Mouse (Mus musculus) neural tube, embryonic 12.5 days (tissue): ENCODE results near the gene Lmln. TPM values are rescaled to one million over a fixed set of nuclear protein-coding genes. Genes with fewer than 3 reads are reported as not detected.
"Not testable (repeated sequence)": the region's sequence is repeated elsewhere in the genome, so short reads cannot be mapped to it uniquely, and the experiment has no call there.

Experiments used
- ATAC-seq: fragments of 200-750 bp; cut with Nextera tagmentation; 2 replicates; pipeline ENCODE4 v1.8.0; 2017; ENCODE audit warnings: low read depth, mild to moderate bottlenecking, moderate TSS enrichment, moderate library complexity; ENCODE audit not compliant: low FRiP score
- H3K27ac ChIP-seq: fragments of 300-500 bp; sonication (generic); 2 replicates; pipeline ENCODE4 v1.5.1; 2016
- H3K27me3 ChIP-seq: fragments of 300-500 bp; sonication (generic); replicated peaks from 2 replicates; pipeline ENCODE4 v1.6.1; 2016; ENCODE audit warnings: mild to moderate bottlenecking
- H3K36me3 ChIP-seq: fragments of 300-500 bp; sonication (generic); 2 replicates; pipeline ENCODE4 v1.6.1; 2016; ENCODE audit warnings: mild to moderate bottlenecking
- H3K4me1 ChIP-seq: fragments of 300-500 bp; sonication (generic); 2 replicates; pipeline ENCODE4 v1.6.1; 2016
- H3K4me2 ChIP-seq: fragments of 300-500 bp; sonication (generic); replicated peaks from 2 replicates; pipeline ENCODE4 v1.6.1; 2016; ENCODE audit warnings: mild to moderate bottlenecking
- H3K4me3 ChIP-seq: fragments of 300-500 bp; sonication (generic); 2 replicates; pipeline ENCODE4 v1.5.1; 2016
- H3K9ac ChIP-seq: fragments of 300-500 bp; sonication (generic); 2 replicates; pipeline ENCODE4 v1.6.1; 2016; ENCODE audit warnings: mild to moderate bottlenecking
- H3K9me3 ChIP-seq: fragments of 300-500 bp; sonication (generic); 2 replicates; pipeline ENCODE4 v1.6.1; 2016; ENCODE audit warnings: mild to moderate bottlenecking
- WGBS: fragments of 180-500 bp; shearing (Covaris S2); methylation state at CpG from one replicate; pipeline ENCODE4 v1.1.7; 2016; 5-methylcytosine and 5-hydroxymethylcytosine counted together
- polyA plus RNA-seq: library from polyadenylated mRNA; unstranded; fragments of >200 nt; fragmentation: Nextera tagmentation; extraction: Ambion mirVana; gene quantifications from 2 replicates; pipeline ENCODE4 v1.2.1, GENCODE M21; 2016

The Lmln gene
- polyA plus RNA-seq, 1 experiment from 2014 or later: 4.6 TPM

DNA sequence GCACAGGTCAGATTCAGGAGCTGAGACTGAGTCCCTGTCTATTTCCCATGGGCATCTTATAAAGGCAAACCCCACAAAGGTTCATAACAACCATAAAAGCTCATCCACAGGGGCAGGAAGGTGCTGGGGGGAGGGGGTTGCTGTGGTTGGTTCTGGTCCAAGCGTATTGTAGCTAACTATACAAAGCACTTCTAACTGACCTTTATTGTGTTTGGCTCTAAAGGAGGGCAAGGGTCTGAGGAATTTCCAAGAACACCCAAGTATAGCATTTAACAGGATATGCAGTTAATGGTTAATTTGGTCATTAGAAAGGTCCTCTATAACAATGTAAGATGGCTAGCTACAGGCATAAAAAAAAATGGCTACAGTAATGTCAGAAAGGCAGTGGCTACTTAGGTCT is 19.6 kb upstream of the Lmln start:
- H3K4me3 ChIP-seq: no peak overlapping the region
- H3K4me2 ChIP-seq: no peak overlapping the region
- H3K4me1 ChIP-seq: no peaks in the 10 kb centered on the region
- 67% methylated on average over 1 of the region's 1 CpGs for WGBS
- ATAC-seq: no peak
- H3K9ac ChIP-seq: no peak overlapping the region
- H3K27ac ChIP-seq: no peak overlapping the region
- H3K36me3 ChIP-seq: no peaks in the 10 kb centered on the region
- no peaks in the 10 kb centered on the region for H3K27me3 ChIP-seq
- no peaks in the 10 kb centered on the region for H3K9me3 ChIP-seq

DNA sequence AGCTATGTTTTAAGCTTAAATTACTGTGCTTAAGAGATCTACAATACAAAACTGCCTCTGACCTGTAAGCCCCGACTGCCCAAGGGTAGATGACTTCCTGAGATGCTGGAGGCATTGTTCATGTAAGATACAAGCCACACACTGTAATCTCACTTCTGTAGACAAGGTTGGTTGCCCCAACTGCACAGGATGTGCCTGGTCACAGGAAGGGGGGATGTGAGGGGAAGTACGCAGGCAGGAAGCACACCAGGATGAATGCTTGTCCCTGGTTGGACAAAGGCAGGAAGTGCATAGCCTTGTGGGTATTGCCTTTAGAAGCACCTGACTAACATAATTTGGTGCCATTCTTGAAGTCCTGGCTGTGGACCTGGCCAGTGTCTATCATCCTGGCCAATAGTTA is 19.1 kb upstream of the Lmln start:
- H3K4me1 ChIP-seq: no peaks in the 10 kb centered on the region
- 87% methylated on average over 2 of the region's 2 CpGs for WGBS
- no peak overlapping the region for H3K9ac ChIP-seq
- ATAC-seq: no peak
- H3K4me3 ChIP-seq: no peak overlapping the region
- H3K9me3 ChIP-seq: no peaks in the 10 kb centered on the region
- no peaks in the 10 kb centered on the region for H3K27me3 ChIP-seq
- no peak overlapping the region for H3K4me2 ChIP-seq
- H3K27ac ChIP-seq: no peak overlapping the region
- no peaks in the 10 kb centered on the region for H3K36me3 ChIP-seq

DNA sequence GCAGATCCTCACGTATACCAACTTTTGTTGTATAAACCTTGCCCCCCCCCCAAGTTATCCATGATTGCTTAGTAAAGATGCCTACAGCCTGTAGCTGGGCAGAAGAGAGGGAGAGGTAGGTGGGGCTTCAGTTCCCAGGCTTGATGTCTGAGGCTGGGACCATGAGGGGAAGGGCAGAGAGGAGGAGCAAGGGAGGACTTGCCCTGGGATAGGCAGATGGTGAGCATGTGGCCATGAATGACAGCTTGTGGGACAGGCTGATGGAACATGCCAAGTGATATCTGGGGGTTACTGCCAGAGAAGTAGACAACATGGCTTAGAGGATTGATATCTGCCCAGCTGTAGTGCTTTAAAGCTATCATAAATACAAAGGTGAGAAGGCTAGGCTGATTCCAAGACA is 14.3 kb upstream of the Lmln start:
- no peak overlapping the region for H3K9ac ChIP-seq
- no peaks in the 10 kb centered on the region for H3K36me3 ChIP-seq
- WGBS: 87% methylated on average over 1 of the region's 1 CpGs
- H3K4me3 ChIP-seq: no peak overlapping the region
- H3K4me1 ChIP-seq: no peaks in the 10 kb centered on the region
- no peaks in the 10 kb centered on the region for H3K27me3 ChIP-seq
- no peaks in the 10 kb centered on the region for H3K9me3 ChIP-seq
- H3K27ac ChIP-seq: no peak overlapping the region
- ATAC-seq: no peak
- H3K4me2 ChIP-seq: no peak overlapping the region

DNA sequence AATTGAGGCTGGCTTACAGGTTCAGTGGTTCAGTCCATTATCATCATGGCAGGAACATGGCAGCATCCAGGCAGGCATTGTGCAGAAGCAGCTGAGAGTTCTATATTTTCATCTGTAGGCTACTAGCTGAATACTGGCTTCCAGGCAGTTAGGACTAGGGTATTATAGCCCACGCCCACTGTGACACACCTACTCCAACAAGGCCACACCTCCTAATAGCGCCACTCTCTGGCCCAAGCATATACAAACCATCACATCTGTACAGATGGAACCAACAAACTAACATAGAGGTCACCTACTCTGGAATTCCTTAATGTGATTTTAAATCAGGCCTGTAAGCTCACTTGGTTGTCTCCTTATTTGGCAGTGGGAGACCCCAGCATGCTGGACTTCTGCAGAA is 13.6 kb upstream of the Lmln start:
- Histone ChIP-seq H3K4me2 (no peak overlapping the region), H3K27me3 (no peaks in the 10 kb centered on the region), H3K36me3 (no peaks in the 10 kb centered on the region), H3K27ac (no peak overlapping the region), H3K4me1 (no peaks in the 10 kb centered on the region), H3K9ac (no peak overlapping the region), H3K9me3 (no peaks in the 10 kb centered on the region), H3K4me3 (no peak overlapping the region)
- 81% methylated on average over 2 of the region's 2 CpGs for WGBS
- no peak for ATAC-seq

DNA sequence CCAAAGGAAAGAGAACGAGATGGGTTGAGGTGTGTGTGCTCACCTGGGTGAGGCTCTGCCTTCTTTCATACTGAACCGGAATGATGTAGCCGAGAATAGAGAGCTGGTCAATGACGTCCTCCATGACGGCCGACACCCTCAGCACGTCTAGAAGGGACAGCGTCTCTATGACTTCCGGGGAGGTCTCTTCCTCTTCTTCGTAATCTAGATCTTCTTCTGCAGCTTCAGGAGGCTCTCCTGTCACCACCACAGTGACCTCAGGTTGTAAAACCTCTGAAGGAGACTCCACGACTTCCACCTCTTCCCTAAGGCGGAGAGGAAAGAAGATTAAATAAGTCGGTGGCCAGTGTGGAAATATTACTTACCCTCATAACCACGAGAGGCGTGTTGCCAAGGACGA is 12.5 kb upstream of the Lmln start:
- WGBS: 95% methylated on average over 16 of the region's 16 CpGs
- Histone ChIP-seq H3K9me3 (no peaks in the 10 kb centered on the region), H3K4me1 (no peaks in the 10 kb centered on the region), H3K4me3 (no peak overlapping the region), H3K36me3 (no peaks in the 10 kb centered on the region), H3K9ac (no peak overlapping the region), H3K27me3 (no peaks in the 10 kb centered on the region), H3K4me2 (no peak overlapping the region), H3K27ac (no peak overlapping the region)
- ATAC-seq: no peak

DNA sequence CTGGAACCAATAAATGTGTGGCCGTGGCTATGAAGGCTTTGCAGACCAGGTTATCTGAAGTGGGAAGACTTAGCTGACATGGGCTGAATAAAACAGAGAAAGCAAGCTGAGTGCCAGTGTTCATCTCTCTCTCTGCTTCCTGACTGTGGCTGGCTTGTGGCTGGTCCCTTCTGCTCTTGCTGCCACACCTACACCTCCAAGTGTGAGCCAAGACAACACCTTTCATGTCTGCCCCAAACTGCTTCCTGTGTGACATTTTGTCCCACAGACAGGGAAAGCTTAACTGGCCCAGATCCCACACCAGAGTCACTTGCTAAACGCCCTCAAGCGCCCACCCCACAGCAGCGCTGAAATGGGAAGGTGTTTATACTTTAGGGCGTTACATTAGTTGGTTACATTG is 9.2 kb upstream of the Lmln start:
- no peak overlapping the region for H3K27ac ChIP-seq
- no peak for ATAC-seq
- H3K4me1 ChIP-seq: peaks cover 10% of the 10 kb centered on the region
- H3K4me3 ChIP-seq: no peak overlapping the region
- H3K4me2 ChIP-seq: no peak overlapping the region
- no peaks in the 10 kb centered on the region for H3K9me3 ChIP-seq
- H3K27me3 ChIP-seq: no peaks in the 10 kb centered on the region
- WGBS: 81% methylated on average over 5 of the region's 5 CpGs
- H3K9ac ChIP-seq: no peak overlapping the region
- H3K36me3 ChIP-seq: peaks cover 2% of the 10 kb centered on the region; the same call in 1 of the 2 replicates

DNA sequence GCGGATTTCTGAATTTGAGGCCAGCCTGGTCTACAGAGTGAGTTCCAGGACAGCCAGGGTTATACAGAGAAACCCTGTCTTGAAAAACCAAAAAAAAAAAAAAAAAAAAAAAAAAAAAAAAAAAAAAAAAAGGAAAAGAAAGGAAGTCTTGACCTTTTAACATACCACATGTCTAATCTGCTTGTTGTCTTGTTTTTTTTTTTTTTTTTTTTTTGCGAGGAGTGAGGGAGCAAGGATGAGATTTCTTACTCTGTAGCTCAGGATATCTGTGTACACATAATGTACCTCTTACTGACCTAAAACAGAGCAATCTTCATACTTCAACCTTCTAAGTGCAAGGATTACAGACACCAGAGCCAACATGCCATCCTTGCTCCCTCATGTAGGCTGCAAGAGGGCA is 7.4 kb upstream of the Lmln start:
- WGBS: 88% methylated on average over 2 of the region's 2 CpGs
- not testable (repeated sequence) for H3K4me2 ChIP-seq, H3K9me3 ChIP-seq, H3K27me3 ChIP-seq, ATAC-seq, H3K9ac ChIP-seq, H3K4me3 ChIP-seq, H3K27ac ChIP-seq
- Histone ChIP-seq H3K4me1 (peaks cover 13% of the 10 kb centered on the region), H3K36me3 (peaks cover 19% of the 10 kb centered on the region)

DNA sequence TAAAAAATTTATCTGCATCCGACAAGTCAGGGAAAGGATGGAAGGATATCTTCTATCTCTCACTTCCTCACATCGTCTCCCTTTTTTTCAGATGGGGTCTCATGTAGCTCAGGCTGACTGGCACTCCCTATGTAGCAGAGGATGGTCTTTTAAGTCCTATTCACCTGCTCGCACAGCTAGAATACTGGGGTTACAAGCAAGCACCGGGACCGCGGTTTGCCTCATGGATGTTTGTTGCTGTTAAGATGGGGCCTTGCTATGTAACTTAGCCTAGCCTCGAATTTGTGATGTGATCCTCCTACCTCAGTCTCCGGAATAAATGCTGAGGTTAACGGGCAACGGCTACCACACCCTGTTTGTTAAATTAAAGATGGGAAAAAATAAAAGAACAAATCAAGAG is 6.7 kb upstream of the Lmln start:
- ATAC-seq: peak; percentile 42; the same call in 1 of the 2 replicates
- 0 out of 2 replicates have a peak overlapping the region, but pooled peaks have one; percentile 33 for H3K9ac ChIP-seq
- no peak overlapping the region for H3K27ac ChIP-seq
- peak overlapping the region; percentile 89 for H3K4me3 ChIP-seq
- peaks cover 13% of the 10 kb centered on the region for H3K4me1 ChIP-seq
- H3K9me3 ChIP-seq: no peaks in the 10 kb centered on the region
- no peaks in the 10 kb centered on the region for H3K27me3 ChIP-seq
- peak overlapping the region; percentile 71 for H3K4me2 ChIP-seq
- WGBS: 25% methylated on average over 10 of the region's 10 CpGs
- H3K36me3 ChIP-seq: peaks cover 26% of the 10 kb centered on the region

DNA sequence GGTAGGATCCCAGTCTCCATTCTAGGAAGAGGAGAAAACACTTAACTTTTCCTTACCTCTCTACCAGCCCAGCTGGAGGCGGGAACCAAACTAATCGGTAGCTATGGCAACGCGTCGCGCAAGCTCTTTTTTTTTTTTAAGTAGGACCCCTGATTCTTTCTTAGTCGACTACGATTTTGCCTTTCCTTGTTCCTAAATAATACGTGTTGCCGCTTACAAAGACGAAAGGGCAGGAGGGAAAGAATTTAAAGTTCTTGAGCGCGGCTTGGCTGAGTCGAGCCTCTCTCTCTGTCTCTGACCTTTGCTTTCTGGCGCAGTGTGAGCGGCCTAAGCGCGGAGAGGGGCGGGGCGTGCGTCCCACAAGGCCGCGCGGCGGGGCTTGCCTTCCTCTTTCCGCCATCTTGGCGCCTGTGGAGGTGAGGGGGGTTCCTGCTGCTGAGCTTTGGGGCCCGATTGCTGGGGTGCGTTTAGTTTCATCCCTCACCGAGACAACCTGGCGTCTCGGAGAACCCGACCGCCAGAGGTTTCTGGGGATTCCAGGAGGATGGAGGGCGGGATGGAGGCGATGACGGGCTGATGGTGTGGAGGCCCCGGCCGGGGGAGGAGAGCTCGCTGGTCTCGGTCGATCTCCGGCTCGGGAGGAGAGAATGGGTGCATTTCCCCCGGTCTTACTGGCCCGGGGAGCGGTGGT is 6.1 kb upstream of the Lmln start, which contains the start of the genes Iqcg and Rpl35a:
Iqcg (minus strand) TSS at position 124 of the 691 bp plus-strand sequence.
Rpl35a (plus strand) TSS at position 359 of the 691 bp plus-strand sequence.
- H3K36me3 ChIP-seq: peaks cover 29% of the 10 kb centered on the region
- peak within 1 kb of the TSS; percentile 79 for H3K27ac ChIP-seq
- no peaks in the 10 kb centered on the region for H3K9me3 ChIP-seq
- peak within 1 kb of the TSS; percentile 89 for H3K4me3 ChIP-seq
- ATAC-seq: peak; percentile 95
- peak within 1 kb of the TSS; percentile 95 for H3K9ac ChIP-seq
- H3K27me3 ChIP-seq: no peaks in the 10 kb centered on the region
- peak within 1 kb of the TSS; percentile 71 for H3K4me2 ChIP-seq
- under 1% methylated on average over 47 of the region's 47 CpGs for WGBS
- peaks cover 13% of the 10 kb centered on the region for H3K4me1 ChIP-seq

DNA sequence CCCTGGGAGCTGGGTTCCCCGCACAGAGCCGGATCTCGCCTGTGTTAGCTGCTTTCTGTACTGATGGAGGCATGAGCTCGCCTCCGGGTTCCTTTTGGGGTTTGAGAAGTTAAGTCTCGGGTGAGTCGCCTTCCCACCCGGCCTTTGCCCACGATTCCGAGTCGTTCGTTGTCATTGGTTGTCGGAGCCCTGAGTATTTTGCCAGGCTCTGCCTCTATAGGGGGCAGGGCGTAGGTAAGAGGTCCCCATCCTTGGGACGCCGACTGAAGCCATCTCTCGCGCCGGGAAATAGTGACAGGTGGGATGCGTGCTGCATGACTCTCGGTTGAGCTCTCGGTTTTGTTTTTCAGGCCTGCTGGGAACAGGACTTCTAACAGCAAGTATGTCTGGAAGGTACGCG is 5.5 kb upstream of the Lmln start:
- Histone ChIP-seq H3K9ac (peak overlapping the region; percentile 95), H3K4me1 (peaks cover 15% of the 10 kb centered on the region), H3K27ac (peak overlapping the region; percentile 79), H3K4me3 (peak overlapping the region; percentile 89), H3K9me3 (no peaks in the 10 kb centered on the region), H3K36me3 (peaks cover 29% of the 10 kb centered on the region), H3K27me3 (no peaks in the 10 kb centered on the region), H3K4me2 (peak overlapping the region; percentile 71)
- ATAC-seq: peak; percentile 44
- under 1% methylated on average over 24 of the region's 24 CpGs for WGBS

DNA sequence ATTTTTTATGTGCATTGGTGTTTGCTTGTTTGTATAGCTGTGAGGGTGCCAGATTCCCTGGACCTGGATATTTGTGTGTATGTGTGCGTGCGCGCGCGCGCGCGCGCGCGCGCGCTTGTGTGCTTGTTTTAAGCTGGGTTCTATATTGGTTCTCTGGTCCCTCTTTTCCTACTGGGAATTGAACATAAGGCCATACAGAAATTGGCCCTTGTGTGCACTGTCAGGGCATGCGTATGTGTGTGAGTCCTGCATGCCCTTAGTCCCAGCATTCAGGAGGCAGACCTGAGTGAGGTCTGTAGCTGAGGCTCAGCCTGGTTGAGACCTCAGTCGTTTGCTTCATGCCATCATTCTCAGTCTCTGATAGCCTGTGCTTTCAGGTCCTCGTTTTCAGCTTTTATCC is 4.3 kb upstream of the Lmln start:
- ATAC-seq: no peak
- no peak overlapping the region for H3K4me3 ChIP-seq
- H3K4me2 ChIP-seq: peak overlapping the region; percentile 71
- H3K27ac ChIP-seq: no peak overlapping the region
- no peaks in the 10 kb centered on the region for H3K27me3 ChIP-seq
- peaks cover 21% of the 10 kb centered on the region for H3K4me1 ChIP-seq
- H3K36me3 ChIP-seq: peaks cover 29% of the 10 kb centered on the region
- H3K9me3 ChIP-seq: no peaks in the 10 kb centered on the region
- H3K9ac ChIP-seq: no peak overlapping the region
- WGBS: 92% methylated on average over 16 of the region's 16 CpGs

DNA sequence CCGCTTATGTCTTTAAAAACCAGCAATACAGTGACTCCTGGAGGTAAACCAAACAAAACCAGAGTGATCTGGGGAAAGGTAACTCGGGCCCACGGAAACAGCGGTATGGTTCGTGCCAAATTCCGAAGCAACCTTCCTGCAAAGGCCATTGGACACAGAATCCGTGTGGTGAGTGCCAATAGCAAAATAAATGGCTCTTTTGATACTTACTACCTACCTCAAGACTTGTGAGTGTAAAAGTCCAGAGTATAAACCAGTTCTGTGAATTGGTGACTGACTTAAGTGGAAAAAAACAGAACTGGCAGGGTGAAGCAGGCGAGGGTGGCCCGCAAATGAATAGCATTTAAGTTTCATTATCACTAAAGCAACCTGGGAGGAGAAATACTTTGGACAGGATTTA is 3.7 kb upstream of the Lmln start:
- Histone ChIP-seq H3K36me3 (peaks cover 29% of the 10 kb centered on the region), H3K4me1 (peaks cover 27% of the 10 kb centered on the region)
- ATAC-seq, H3K9me3 ChIP-seq, H3K4me2 ChIP-seq, H3K9ac ChIP-seq, H3K4me3 ChIP-seq, H3K27me3 ChIP-seq, H3K27ac ChIP-seq: not testable (repeated sequence)
- WGBS: 88% methylated on average over 9 of the region's 9 CpGs

DNA sequence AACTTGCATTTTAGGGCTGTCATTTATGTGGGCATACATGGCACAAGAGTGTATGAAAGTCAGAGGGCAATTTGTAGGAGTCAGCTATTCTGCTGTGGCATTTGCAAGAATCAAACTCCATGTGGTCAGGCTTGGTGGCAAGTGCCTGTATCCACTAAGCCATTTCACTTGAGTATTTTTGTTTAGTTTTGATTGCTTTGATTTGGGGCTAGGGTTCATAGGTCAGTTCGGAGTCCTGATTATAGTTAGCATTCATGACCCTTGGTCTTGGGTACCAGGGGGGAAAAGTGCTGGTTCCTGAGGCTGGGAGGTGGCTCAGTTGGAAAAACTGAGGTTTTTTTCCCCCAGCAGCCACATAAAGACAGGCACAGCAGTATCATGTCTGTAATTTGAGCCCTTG is 2.9 kb upstream of the Lmln start:
- Histone ChIP-seq H3K9ac (no peak overlapping the region), H3K27me3 (no peaks in the 10 kb centered on the region), H3K4me1 (peaks cover 30% of the 10 kb centered on the region), H3K36me3 (peaks cover 29% of the 10 kb centered on the region), H3K4me3 (no peak overlapping the region), H3K9me3 (no peaks in the 10 kb centered on the region), H3K4me2 (no peak overlapping the region), H3K27ac (no peak overlapping the region)
- ATAC-seq: no peak
- 92% methylated on average over 1 of the region's 1 CpGs for WGBS
